Mouse (Mus musculus): ENCODE measurements around the gene Pcare.

DNA sequence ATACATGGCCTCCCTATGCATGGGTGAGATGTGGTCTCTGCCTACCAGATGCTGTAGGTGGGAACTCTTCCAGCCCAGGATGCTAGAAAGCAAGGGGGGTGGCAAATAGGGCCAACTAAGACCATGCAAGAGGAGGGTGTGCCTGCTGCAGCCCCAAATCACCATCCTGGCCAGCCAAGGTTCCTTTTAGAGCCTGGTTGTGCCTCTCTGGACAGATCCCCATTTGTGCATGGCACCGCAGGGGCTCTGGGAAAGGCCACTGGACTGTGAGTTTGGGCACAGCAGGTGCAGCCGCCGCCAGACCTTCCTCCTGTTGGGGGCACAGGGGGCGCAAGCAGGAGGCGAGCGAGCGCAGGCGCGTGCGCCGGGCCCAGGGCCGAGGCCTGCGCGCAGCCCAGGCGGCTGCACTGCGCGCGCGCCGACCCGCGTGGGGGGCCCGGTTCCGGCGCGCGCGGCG lies 29.6 kb upstream of the Pcare start:
- TF ChIP-seq POLR2A (IDR thresholded peaks at IDR 0.05; ENCODE audit: borderline replicate concordance, extremely low read depth, low read depth, low read length) (no peak), CTCF (IDR thresholded peaks at IDR 0.05; ENCODE audit: insufficient read depth, low read length) (no peak)
